Mouse (Mus musculus) left cerebral cortex, adult 18-20 months (tissue): ENCODE data around the gene Gm9745. TPM values are rescaled to one million over a fixed set of nuclear protein-coding genes. Genes with fewer than 3 reads are reported as not detected.
"Not testable (repeated sequence)": the region's sequence is repeated elsewhere in the genome, so short reads cannot be mapped to it uniquely, and the experiment has no call there.

ENCODE experiments used
- DNase-seq, 2 experiments: peaks; one replicate each; pipeline ENCODE4 v3.0.0; 2021 to 2022; ENCODE audit warnings: low spot score in 2 of 2, mixed read lengths in 1 of 2
- microRNA-seq, 2 experiments: library from miRNA; unstranded; fragments of <30 nt; microRNA quantifications; one replicate each; pipeline ENCODE4 v1.2.0; 2021
- total RNA-seq, 2 experiments: library from RNA; stranded (reverse); gene quantifications; 2 replicates each; pipeline ENCODE4 v1.2.3; 2021

Gm9745 gene
- total RNA-seq, 2 experiments from 2014 or later = not detected

DNA sequence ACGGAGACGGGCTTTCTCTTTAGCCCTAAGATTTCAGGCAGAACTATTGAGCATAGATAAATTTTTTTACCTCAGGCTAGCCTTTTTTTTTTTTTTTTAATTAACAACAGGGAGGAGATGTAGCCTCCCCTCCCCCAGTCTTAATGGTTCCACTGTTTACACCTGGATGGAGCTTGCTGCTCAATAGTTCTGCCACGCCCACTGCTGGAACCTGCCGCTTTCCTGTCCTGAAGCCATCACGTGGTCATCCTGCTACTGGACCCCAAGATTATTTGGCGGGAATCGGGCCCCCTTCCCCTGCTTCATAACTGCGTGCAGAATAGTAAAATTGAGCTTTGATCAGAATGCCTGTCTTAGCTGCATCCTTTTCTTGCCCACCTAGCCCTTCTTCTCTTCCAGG, 34.1 kb downstream of the Gm9745 start:
- not testable (repeated sequence) for DNase-seq

- not testable (repeated sequence) for DNase-seq
Measured at GRCm38 (mm10) chr13:8905986-8906385, 42.0 kb downstream of the Gm9745 start.

Small RNA genes lying within 50 kb of the gene (microRNA-seq; reads per million reads assigned to microRNA genes)
- gene Gm22750 = 0 reads per million in 2 experiments

Other genes starting within 250 kb of the Gm9745 start
- gene Wdr37, start 76.3 kb downstream of the Gm9745 start, total RNA-seq = 100 to 1,000 TPM in 1 of 2 experiments, 10 to 100 TPM in 1; 96.8 to 100 TPM
- gene Idi1, start 62.7 kb downstream of the Gm9745 start, total RNA-seq = 10 to 100 TPM; 35.6 to 44.1 TPM
- gene Idi2, start 4.6 kb upstream of the Gm9745 start, total RNA-seq = not detected
- gene Gtpbp4, start 47.9 kb upstream of the Gm9745 start, total RNA-seq = 10 to 100 TPM; 39.5 to 46.7 TPM
- 10 to 100 TPM; 69.3 to 73.4 TPM for gene Larp4b, start 145.7 kb upstream of the Gm9745 start, total RNA-seq